Mouse (Mus musculus) limb, embryonic 14.5 days (tissue): ENCODE data around the gene Dync1h1. TPM values are rescaled to one million over a fixed set of nuclear protein-coding genes. Genes with fewer than 3 reads are reported as not detected.
"Not testable (repeated sequence)": the region's sequence is repeated elsewhere in the genome, so short reads cannot be mapped to it uniquely, and the experiment has no call there.

Experiments
- ATAC-seq: fragments of 200-750 bp; cut with Nextera tagmentation; 2 replicates; pipeline ENCODE4 v1.8.0; 2017; ENCODE audit warnings: low read depth, moderate number of reproducible peaks, moderate TSS enrichment; ENCODE audit not compliant: low FRiP score
- DNase-seq: peaks from one replicate; pipeline ENCODE4 v3.0.0-alpha.2; 2015; ENCODE audit warnings: low spot score
- H3K27ac ChIP-seq: fragments of 300-500 bp; sonication (generic); replicated peaks from 2 replicates; pipeline ENCODE4 v1.5.1; 2014; ENCODE audit warnings: low read depth, mild to moderate bottlenecking, low read length, moderate library complexity, mixed read lengths
- H3K27me3 ChIP-seq: fragments of 300-500 bp; sonication (generic); 2 replicates; pipeline ENCODE4 v1.6.1; 2014; ENCODE audit warnings: low read length, mixed read lengths; ENCODE audit not compliant: control insufficient read depth, insufficient read depth
- H3K36me3 ChIP-seq: fragments of 300-500 bp; sonication (generic); 2 replicates; pipeline ENCODE4 v1.6.1; 2014; ENCODE audit warnings: mild to moderate bottlenecking, low read length, moderate library complexity, mixed read lengths; ENCODE audit not compliant: control insufficient read depth, insufficient read depth
- H3K4me1 ChIP-seq: fragments of 300-500 bp; sonication (generic); 2 replicates; pipeline ENCODE4 v1.6.1; 2014; ENCODE audit warnings: antibody characterized with exemption, low read length, mixed read lengths; ENCODE audit not compliant: control insufficient read depth, insufficient read depth
- H3K4me2 ChIP-seq: fragments of 300-500 bp; sonication (generic); replicated peaks from 2 replicates; pipeline ENCODE4 v1.6.1; 2014; ENCODE audit warnings: low read depth, mild to moderate bottlenecking, low read length, moderate library complexity; ENCODE audit not compliant: severe bottlenecking
- H3K4me3 ChIP-seq: fragments of 300-500 bp; sonication (generic); replicated peaks from 2 replicates; pipeline ENCODE4 v1.5.1; 2014; ENCODE audit warnings: low read length
- H3K9ac ChIP-seq: fragments of 300-500 bp; sonication (generic); 2 replicates; pipeline ENCODE4 v1.6.1; 2014; ENCODE audit warnings: mild to moderate bottlenecking, low read depth, low read length, moderate library complexity; ENCODE audit not compliant: severe bottlenecking
- H3K9me3 ChIP-seq: fragments of 300-500 bp; sonication (generic); 2 replicates; pipeline ENCODE4 v1.6.1; 2016; ENCODE audit warnings: low read length; ENCODE audit not compliant: control insufficient read depth
- POLR2A ChIP-seq: fragments of 200-500 bp; IDR thresholded peaks from 2 replicates; pipeline ENCODE4 v1.8.0; 2012; ENCODE audit warnings: inconsistent platforms, mild to moderate bottlenecking, moderate library complexity, borderline replicate concordance; ENCODE audit not compliant: insufficient read depth, insufficient read length; ENCODE audit errors: extremely low read depth
- WGBS: fragments of 180-500 bp; shearing (Covaris S2); extraction: QIAGEN DNeasy Blood & Tissue Kit; methylation state at CpG from one replicate; pipeline ENCODE4 v1.1.7; 2014; 5-methylcytosine and 5-hydroxymethylcytosine counted together
- polyA plus RNA-seq, 2 experiments: library from polyadenylated mRNA; depleted of rRNA in 1 of 2; stranded (reverse) in 1 of 2; unstranded in 1 of 2; fragments of >200 nt; fragmentation: Nextera tagmentation in 1 of 2; extraction: Ambion mirVana in 1 of 2; gene quantifications; 2 replicates each; pipeline versions ENCODE4 v1.2.1 to v1.2.3; 2012 to 2014

Gene Dync1h1
- polyA plus RNA-seq, 2 experiments = 69.2 to 183 TPM

- Histone ChIP-seq H3K9ac (no peak overlapping the region), H3K36me3 (no peaks in the 10 kb centered on the region), H3K4me2 (no peak overlapping the region), H3K27me3 (no peaks in the 10 kb centered on the region), H3K4me3 (no peak overlapping the region), H3K4me1 (no peaks in the 10 kb centered on the region), H3K9me3 (no peaks in the 10 kb centered on the region), H3K27ac (no peak overlapping the region)
- 24% methylated on average over 8 of the region's 8 CpGs for WGBS
- ATAC-seq (peak; percentile 65), DNase-seq (peak; percentile 95)
- TF ChIP-seq POLR2A = no peak
Observed at GRCm38 (mm10) chr12:110703008-110703471, 101.8 kb downstream of the Dync1h1 start.

GRCm38 (mm10) chr12:110703682-110704081 lies 102.4 kb downstream of the Dync1h1 start:
- no peaks in the 10 kb centered on the region for H3K4me1 ChIP-seq
- H3K27ac ChIP-seq = no peak overlapping the region
- no peak overlapping the region for H3K4me3 ChIP-seq
- no peaks in the 10 kb centered on the region for H3K9me3 ChIP-seq
- TF ChIP-seq POLR2A = no peak
- H3K36me3 ChIP-seq = no peaks in the 10 kb centered on the region
- H3K9ac ChIP-seq = no peak overlapping the region
- ATAC-seq = no peak
- H3K4me2 ChIP-seq = no peak overlapping the region
- 65% methylated on average over 7 of the region's 7 CpGs for whole genome bisulfite sequencing
- no peaks in the 10 kb centered on the region for H3K27me3 ChIP-seq
- DNase-seq = no peak

GRCm38 (mm10) chr12:110705419-110705818 lies 104.2 kb downstream of the Dync1h1 start:
- not testable (repeated sequence) for H3K36me3 ChIP-seq, DNase-seq, H3K4me3 ChIP-seq, H3K27me3 ChIP-seq, H3K4me1 ChIP-seq, H3K9ac ChIP-seq, ATAC-seq, H3K4me2 ChIP-seq, H3K9me3 ChIP-seq, H3K27ac ChIP-seq
- WGBS = 84% methylated on average over 3 of the region's 4 CpGs

GRCm38 (mm10) chr12:110706337-110707231 lies 105.3 kb downstream of the Dync1h1 start:
- no peak overlapping the region for H3K27ac ChIP-seq
- H3K36me3 ChIP-seq = no peaks in the 10 kb centered on the region
- no peak for TF ChIP-seq POLR2A
- DNase-seq = peak; percentile 18
- no peaks in the 10 kb centered on the region for H3K27me3 ChIP-seq
- peak; percentile 59; the same call in 1 of the 2 replicates for ATAC-seq
- H3K4me3 ChIP-seq = peak overlapping the region; percentile 26
- 2% methylated on average over 27 of the region's 27 CpGs for WGBS
- H3K9me3 ChIP-seq = no peaks in the 10 kb centered on the region
- H3K4me2 ChIP-seq = peak overlapping the region; percentile 48
- H3K4me1 ChIP-seq = no peaks in the 10 kb centered on the region
- H3K9ac ChIP-seq = peak overlapping the region; percentile 9

- H3K27me3 ChIP-seq = no peaks in the 10 kb centered on the region
- 87% methylated on average over 7 of the region's 7 CpGs for WGBS
- TF ChIP-seq POLR2A = no peak
- H3K27ac ChIP-seq = no peak overlapping the region
- no peaks in the 10 kb centered on the region for H3K9me3 ChIP-seq
- ATAC-seq (no peak), DNase-seq (no peak)
- no peaks in the 10 kb centered on the region for H3K36me3 ChIP-seq
- no peaks in the 10 kb centered on the region for H3K4me1 ChIP-seq
- no peak overlapping the region for H3K9ac ChIP-seq
- H3K4me2 ChIP-seq = no peak overlapping the region
- no peak overlapping the region for H3K4me3 ChIP-seq
Observed at GRCm38 (mm10) chr12:110707451-110707850, 106.2 kb downstream of the Dync1h1 start.

GRCm38 (mm10) chr12:110711270-110711669 lies 110.0 kb downstream of the Dync1h1 start:
- Histone ChIP-seq H3K4me1 (no peaks in the 10 kb centered on the region), H3K27ac (no peak overlapping the region), H3K4me2 (no peak overlapping the region), H3K4me3 (no peak overlapping the region), H3K36me3 (no peaks in the 10 kb centered on the region), H3K9me3 (no peaks in the 10 kb centered on the region), H3K9ac (no peak overlapping the region), H3K27me3 (no peaks in the 10 kb centered on the region)
- WGBS = 64% methylated on average over 5 of the region's 5 CpGs
- DNase-seq = no peak
- ATAC-seq = no peak
- no peak for TF ChIP-seq POLR2A
